Mouse (Mus musculus) forebrain, embryonic 16.5 days (tissue): ENCODE data around the gene Ttc27. TPM values are rescaled to one million over a fixed set of nuclear protein-coding genes. Genes with fewer than 3 reads are reported as not detected.

ENCODE experiments used
- ATAC-seq: fragments of 200-750 bp; cut with Nextera tagmentation; 2 replicates; pipeline ENCODE4 v1.8.0; 2017; ENCODE audit warnings: mild to moderate bottlenecking, moderate library complexity
- H3K27ac ChIP-seq: fragments of 300-500 bp; sonication (generic); 2 replicates; pipeline ENCODE4 v1.5.1; 2014; ENCODE audit warnings: low read length, control low read depth
- H3K27me3 ChIP-seq: fragments of 300-500 bp; sonication (generic); replicated peaks from 2 replicates; pipeline ENCODE4 v1.6.1; 2014; ENCODE audit warnings: low read length; ENCODE audit not compliant: control insufficient read depth, insufficient read depth
- H3K36me3 ChIP-seq: fragments of 300-500 bp; sonication (generic); 2 replicates; pipeline ENCODE4 v1.6.1; 2014; ENCODE audit not compliant: control insufficient read depth, insufficient read depth
- H3K4me1 ChIP-seq: fragments of 300-500 bp; sonication (generic); replicated peaks from 2 replicates; pipeline ENCODE4 v1.6.1; 2014; ENCODE audit warnings: low read length; ENCODE audit not compliant: control insufficient read depth, insufficient read depth
- H3K4me2 ChIP-seq: fragments of 300-500 bp; sonication (generic); 2 replicates; pipeline ENCODE4 v1.6.1; 2014; ENCODE audit warnings: mild to moderate bottlenecking, low read length, control low read depth
- H3K4me3 ChIP-seq: fragments of 300-500 bp; sonication (generic); replicated peaks from 2 replicates; pipeline ENCODE4 v1.5.1; 2014; ENCODE audit warnings: mild to moderate bottlenecking, low read length, control low read depth
- H3K9ac ChIP-seq: fragments of 300-500 bp; sonication (generic); replicated peaks from 2 replicates; pipeline ENCODE4 v1.6.1; 2014; ENCODE audit warnings: low read depth, low read length, control low read depth
- H3K9me3 ChIP-seq: fragments of 300-500 bp; sonication (generic); 2 replicates; pipeline ENCODE4 v1.6.1; 2016; ENCODE audit warnings: low read length; ENCODE audit not compliant: control insufficient read depth
- WGBS: fragments of 180-500 bp; shearing (Covaris S2); extraction: QIAGEN DNeasy Blood & Tissue Kit; methylation state at CpG from one replicate; pipeline ENCODE4 v1.1.7; 2014; 5-methylcytosine and 5-hydroxymethylcytosine counted together
- polyA plus RNA-seq: library from polyadenylated mRNA; unstranded; fragments of >200 nt; fragmentation: Nextera tagmentation; extraction: Ambion mirVana; gene quantifications from 2 replicates; pipeline ENCODE4 v1.2.1, GENCODE M21; 2015

Gene Ttc27
- polyA plus RNA-seq, 1 experiment from 2014 or later = 17.9 TPM

GRCm38 (mm10) chr17:74866565-74867507 is 149.3 kb downstream of the Ttc27 start:
- no peak; the same call in 1 of the 2 replicates for ATAC-seq
- H3K4me1 ChIP-seq = peaks cover 11% of the 10 kb centered on the region
- H3K4me3 ChIP-seq = no peak overlapping the region
- 18% methylated on average over 11 of the region's 11 CpGs for WGBS
- H3K9me3 ChIP-seq = no peaks in the 10 kb centered on the region
- H3K9ac ChIP-seq = no peak overlapping the region
- H3K4me2 ChIP-seq = no peak overlapping the region
- H3K27me3 ChIP-seq = no peaks in the 10 kb centered on the region
- no peaks in the 10 kb centered on the region for H3K36me3 ChIP-seq
- H3K27ac ChIP-seq = no peak overlapping the region

GRCm38 (mm10) chr17:74868185-74868907 is 150.8 kb downstream of the Ttc27 start:
- no peak; the same call in 1 of the 2 replicates for ATAC-seq
- Histone ChIP-seq H3K4me2 (no peak overlapping the region), H3K36me3 (no peaks in the 10 kb centered on the region), H3K27ac (no peak overlapping the region), H3K4me3 (no peak overlapping the region), H3K4me1 (peaks cover 11% of the 10 kb centered on the region), H3K9ac (no peak overlapping the region), H3K9me3 (no peaks in the 10 kb centered on the region), H3K27me3 (no peaks in the 10 kb centered on the region)
- WGBS = 53% methylated on average over 12 of the region's 12 CpGs

- H3K27ac ChIP-seq = no peak overlapping the region
- WGBS = 32% methylated on average over 8 of the region's 8 CpGs
- H3K9me3 ChIP-seq = no peaks in the 10 kb centered on the region
- no peak overlapping the region for H3K4me2 ChIP-seq
- H3K4me3 ChIP-seq = no peak overlapping the region
- H3K9ac ChIP-seq = no peak overlapping the region
- no peak for ATAC-seq
- H3K36me3 ChIP-seq = no peaks in the 10 kb centered on the region
- no peaks in the 10 kb centered on the region for H3K27me3 ChIP-seq
- H3K4me1 ChIP-seq = peaks cover 11% of the 10 kb centered on the region
Measured at GRCm38 (mm10) chr17:74869556-74869955, 152.0 kb downstream of the Ttc27 start.

GRCm38 (mm10) chr17:74870177-74871160 is 152.9 kb downstream of the Ttc27 start:
- Histone ChIP-seq H3K4me1 (peaks cover 11% of the 10 kb centered on the region), H3K9me3 (no peaks in the 10 kb centered on the region), H3K4me2 (no peak overlapping the region), H3K9ac (no peak overlapping the region), H3K27me3 (no peaks in the 10 kb centered on the region), H3K27ac (no peak overlapping the region), H3K36me3 (no peaks in the 10 kb centered on the region), H3K4me3 (no peak overlapping the region)
- WGBS = 76% methylated on average over 14 of the region's 14 CpGs
- no peak for ATAC-seq

- Histone ChIP-seq H3K4me3 (no peak overlapping the region), H3K36me3 (no peaks in the 10 kb centered on the region), H3K27me3 (no peaks in the 10 kb centered on the region), H3K4me1 (no peaks in the 10 kb centered on the region), H3K27ac (no peak overlapping the region), H3K9me3 (no peaks in the 10 kb centered on the region), H3K9ac (no peak overlapping the region), H3K4me2 (no peak overlapping the region)
- 78% methylated on average over 9 of the region's 9 CpGs for WGBS
- no peak for ATAC-seq
Measured at GRCm38 (mm10) chr17:74872567-74872966, 155.0 kb downstream of the Ttc27 start.

- H3K9ac ChIP-seq = no peak overlapping the region
- no peaks in the 10 kb centered on the region for H3K4me1 ChIP-seq
- no peak for ATAC-seq
- H3K4me3 ChIP-seq = no peak overlapping the region
- no peak overlapping the region for H3K4me2 ChIP-seq
- no peaks in the 10 kb centered on the region for H3K9me3 ChIP-seq
- no peak overlapping the region for H3K27ac ChIP-seq
- H3K36me3 ChIP-seq = no peaks in the 10 kb centered on the region
- no peaks in the 10 kb centered on the region for H3K27me3 ChIP-seq
- 59% methylated on average over 1 of the region's 1 CpGs for WGBS
Measured at GRCm38 (mm10) chr17:74873756-74874155, 156.2 kb downstream of the Ttc27 start.

GRCm38 (mm10) chr17:74875740-74876139 is 158.2 kb downstream of the Ttc27 start:
- ATAC-seq = no peak
- no peak overlapping the region for H3K27ac ChIP-seq
- 87% methylated on average over 5 of the region's 5 CpGs for WGBS

GRCm38 (mm10) chr17:74876954-74877353 is 159.4 kb downstream of the Ttc27 start:
- 84% methylated on average over 10 of the region's 10 CpGs for WGBS
- H3K9ac ChIP-seq = no peak overlapping the region
- no peak for ATAC-seq
- no peaks in the 10 kb centered on the region for H3K27me3 ChIP-seq
- no peaks in the 10 kb centered on the region for H3K9me3 ChIP-seq
- H3K27ac ChIP-seq = no peak overlapping the region
- H3K4me3 ChIP-seq = no peak overlapping the region
- H3K4me2 ChIP-seq = no peak overlapping the region
- no peaks in the 10 kb centered on the region for H3K36me3 ChIP-seq
- no peaks in the 10 kb centered on the region for H3K4me1 ChIP-seq

More at GRCm38 (mm10) chr17:74875740-74876139, 158.2 kb downstream of the Ttc27 start:
- H3K9me3 ChIP-seq = no peaks in the 10 kb centered on the region
- no peaks in the 10 kb centered on the region for H3K36me3 ChIP-seq
- H3K27me3 ChIP-seq = no peaks in the 10 kb centered on the region
- no peak overlapping the region for H3K4me3 ChIP-seq
- no peaks in the 10 kb centered on the region for H3K4me1 ChIP-seq
- H3K9ac ChIP-seq = no peak overlapping the region
- no peak overlapping the region for H3K4me2 ChIP-seq
